Mouse (Mus musculus): Measurements from ENCODE around the gene Agk. TPM values are rescaled to one million over a fixed set of nuclear protein-coding genes. Genes with fewer than 3 reads are reported as not detected.
A peak's percentile ranks its signal among the peaks of the same experiment; 100 is the strongest.

Gene Agk
- polyA plus RNA-seq, 1 experiment from 2014 or later = 32.0 TPM

DNA sequence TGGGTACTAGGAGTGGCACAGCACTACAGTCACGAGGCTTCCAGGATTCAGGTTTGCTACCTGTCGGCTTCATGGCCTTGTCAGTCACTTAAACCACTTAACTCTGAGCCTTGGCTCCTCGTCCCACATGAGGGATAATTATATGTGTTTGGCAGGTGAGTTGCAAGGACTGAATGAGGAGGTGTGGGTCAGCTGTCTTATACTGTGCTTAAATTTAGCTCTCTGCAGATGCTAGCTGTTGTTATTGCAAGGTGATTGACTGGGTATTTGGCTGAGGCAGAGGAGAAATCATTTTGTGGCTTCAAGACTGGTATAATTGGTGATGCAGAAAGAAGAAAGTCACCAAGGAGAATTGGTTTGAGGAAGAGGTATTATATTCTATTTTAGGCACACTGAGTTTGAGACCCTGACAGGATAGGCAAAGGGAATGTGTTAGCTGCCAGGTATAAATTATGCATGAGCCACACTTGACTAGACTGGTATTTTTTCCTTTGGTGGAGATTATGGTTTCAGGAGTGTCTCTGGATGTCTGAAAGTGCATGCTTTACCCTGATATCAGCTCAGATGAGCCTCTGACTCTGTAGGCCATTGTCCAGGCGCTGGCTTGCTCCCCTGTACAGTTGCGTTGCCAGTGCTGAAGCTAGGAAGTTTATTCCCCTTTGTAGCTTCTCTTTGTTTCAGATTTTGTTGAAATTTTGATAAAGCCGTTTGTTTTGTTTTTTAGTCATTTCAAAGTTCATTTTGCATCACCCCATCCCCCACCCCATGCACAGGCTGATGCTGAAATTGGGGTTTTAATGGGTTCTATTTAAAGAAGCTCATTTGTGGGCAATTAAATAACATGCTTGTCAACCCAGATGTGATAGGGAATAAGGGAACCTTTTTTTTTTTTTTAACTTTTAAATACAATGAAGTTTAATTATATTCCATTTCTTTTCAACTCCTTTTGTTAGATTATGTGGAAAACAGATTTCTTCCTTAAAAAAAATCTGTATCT lies 12.1 kb downstream of the Agk start:
- 93% methylated on average over 6 of the region's 6 CpGs for WGBS
- TF ChIP-seq CTCF (IDR thresholded peaks at IDR 0.05; ENCODE audit: low read depth) = no peak
- ATAC-seq (replicated peaks; ENCODE audit: low FRiP score, low read depth) = no peak

DNA sequence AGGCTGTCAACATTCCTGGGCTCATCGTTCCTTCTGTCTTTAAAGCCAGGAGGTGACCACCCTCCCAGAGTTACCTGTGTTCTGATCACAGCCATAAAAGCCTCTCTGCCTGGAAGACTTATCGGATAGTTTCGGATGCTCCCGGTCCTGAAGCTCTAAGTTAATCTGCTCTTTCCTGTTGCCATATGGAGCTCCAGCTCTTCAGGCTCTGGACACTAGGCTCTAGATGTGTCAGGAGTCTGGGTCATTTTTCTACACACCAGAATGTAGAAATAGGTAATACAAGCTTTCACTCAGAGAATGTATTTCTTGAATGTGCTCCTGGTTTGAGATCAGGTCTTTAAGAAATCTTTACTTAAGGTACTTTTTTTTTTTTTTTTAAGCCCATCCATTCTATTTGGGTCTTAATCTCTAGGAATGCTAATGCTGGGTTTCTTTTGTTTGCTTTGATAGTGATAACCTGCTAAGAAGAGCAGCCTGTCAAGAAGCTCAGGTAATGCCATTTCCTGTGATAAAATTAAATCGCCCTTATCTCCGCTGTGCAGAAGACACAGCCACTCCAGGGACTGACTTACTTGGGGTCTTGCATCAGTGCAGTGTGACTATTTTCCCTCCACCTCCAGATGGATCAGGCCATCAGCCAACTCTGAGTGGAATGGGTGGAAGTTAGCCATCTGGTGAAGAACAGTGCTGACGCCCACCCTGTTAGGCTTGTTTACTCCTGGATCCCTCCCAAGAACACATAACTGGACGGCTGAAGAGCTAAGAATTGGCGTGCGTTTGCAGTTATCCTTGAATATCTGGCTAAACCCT lies 22.2 kb downstream of the Agk start:
- peak; percentile 51 for DNase-seq (ENCODE audit: low spot score)
- Histone ChIP-seq H3K9me3 (replicated peaks; ENCODE audit: low read length) (no peaks in the 10 kb centered on the region), H3K27ac (no peak overlapping the region), H3K4me1 (replicated peaks; ENCODE audit: insufficient read depth, low read length) (no peaks in the 10 kb centered on the region), H3K4me3 (replicated peaks; ENCODE audit: low read depth, low read length) (no peak overlapping the region), H3K4me2 (ENCODE audit: low read length) (no peak overlapping the region), H3K27me3 (ENCODE audit: insufficient read depth, low read length) (no peaks in the 10 kb centered on the region), H3K9ac (ENCODE audit: low read depth, low read length) (no peak overlapping the region), H3K36me3 (ENCODE audit: insufficient read depth, low read length) (no peaks in the 10 kb centered on the region)
- ATAC-seq (replicated peaks; ENCODE audit: low FRiP score, low read depth) = no peak
- TF ChIP-seq CTCF (IDR thresholded peaks at IDR 0.05; ENCODE audit: low read depth) = no peak
- 72% methylated on average over 10 of the region's 10 CpGs for WGBS

More for the DNA sequence above, 12.1 kb downstream of the Agk start:
- no peak overlapping the region for H3K4me3 ChIP-seq (replicated peaks; ENCODE audit: low read depth, low read length)
- no peak overlapping the region for H3K27ac ChIP-seq
- no peak overlapping the region for H3K9ac ChIP-seq (ENCODE audit: low read depth, low read length)
- H3K27me3 ChIP-seq (ENCODE audit: insufficient read depth, low read length) = no peaks in the 10 kb centered on the region
- H3K4me1 ChIP-seq (replicated peaks; ENCODE audit: insufficient read depth, low read length) = no peaks in the 10 kb centered on the region
- peaks cover 20% of the 10 kb centered on the region; the same call in 1 of the 2 replicates for H3K36me3 ChIP-seq (ENCODE audit: insufficient read depth, low read length)
- H3K4me2 ChIP-seq (ENCODE audit: low read length) = no peak overlapping the region
- no peaks in the 10 kb centered on the region for H3K9me3 ChIP-seq (replicated peaks; ENCODE audit: low read length)
- no peak for DNase-seq (ENCODE audit: low spot score)

DNA sequence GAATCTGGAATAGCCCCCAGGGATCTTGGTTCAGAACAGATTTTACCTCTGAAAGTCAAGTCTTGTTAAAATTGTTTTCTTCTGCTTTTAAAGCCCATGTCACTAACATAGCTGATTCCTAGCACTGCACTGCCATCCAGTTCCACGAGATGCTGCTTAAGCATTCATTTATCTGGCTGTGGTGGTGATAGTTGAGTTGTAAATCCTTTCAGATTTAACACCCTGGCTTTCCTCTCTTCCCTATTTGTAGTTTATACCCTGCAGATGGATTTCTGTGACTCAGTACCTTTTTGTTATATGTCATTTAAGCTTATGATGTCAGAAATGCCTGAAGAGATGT lies 22.8 kb downstream of the Agk start:
- ATAC-seq (replicated peaks; ENCODE audit: low FRiP score, low read depth) (no peak), DNase-seq (ENCODE audit: low spot score) (no peak)
- WGBS = 58% methylated on average over 1 of the region's 1 CpGs
- Histone ChIP-seq H3K9me3 (replicated peaks; ENCODE audit: low read length) (no peaks in the 10 kb centered on the region), H3K4me3 (replicated peaks; ENCODE audit: low read depth, low read length) (no peak overlapping the region), H3K27me3 (ENCODE audit: insufficient read depth, low read length) (no peaks in the 10 kb centered on the region), H3K4me2 (ENCODE audit: low read length) (no peak overlapping the region), H3K36me3 (ENCODE audit: insufficient read depth, low read length) (peaks cover 3% of the 10 kb centered on the region; the same call in 1 of the 2 replicates), H3K9ac (ENCODE audit: low read depth, low read length) (no peak overlapping the region), H3K27ac (no peak overlapping the region), H3K4me1 (replicated peaks; ENCODE audit: insufficient read depth, low read length) (no peaks in the 10 kb centered on the region)
- TF ChIP-seq CTCF (IDR thresholded peaks at IDR 0.05; ENCODE audit: low read depth) = no peak

DNA sequence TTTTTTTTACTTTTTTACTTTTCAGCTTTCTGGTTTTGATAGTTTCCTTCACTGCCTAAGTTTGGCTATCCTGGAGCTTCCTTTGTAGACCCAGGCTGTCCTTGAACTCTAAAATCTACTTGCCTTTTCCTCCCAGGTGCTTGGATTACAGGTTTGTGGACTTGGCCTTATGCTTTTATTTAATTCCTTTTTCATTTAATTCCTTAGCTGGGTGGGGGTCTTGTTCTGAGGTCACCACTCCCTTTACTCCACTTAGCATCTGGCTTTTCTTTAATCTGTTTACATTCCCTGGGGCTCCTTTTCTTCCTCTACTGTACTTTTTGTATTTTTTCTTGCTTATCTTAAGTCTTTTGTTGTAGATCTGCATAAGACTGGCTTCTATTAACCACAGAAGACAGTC lies 25.1 kb downstream of the Agk start:
- DNase-seq (ENCODE audit: low spot score) (no peak), ATAC-seq (replicated peaks; ENCODE audit: low FRiP score, low read depth) (no peak)
- H3K4me3 ChIP-seq (replicated peaks; ENCODE audit: low read depth, low read length) = no peak overlapping the region
- no peak for TF ChIP-seq CTCF (IDR thresholded peaks at IDR 0.05; ENCODE audit: low read depth)
- no peak overlapping the region for H3K9ac ChIP-seq (ENCODE audit: low read depth, low read length)
- H3K27me3 ChIP-seq (ENCODE audit: insufficient read depth, low read length) = no peaks in the 10 kb centered on the region
- no peak overlapping the region for H3K27ac ChIP-seq
- no peaks in the 10 kb centered on the region for H3K9me3 ChIP-seq (replicated peaks; ENCODE audit: low read length)
- H3K36me3 ChIP-seq (ENCODE audit: insufficient read depth, low read length) = peaks cover 3% of the 10 kb centered on the region; the same call in 1 of the 2 replicates
- no peak overlapping the region for H3K4me2 ChIP-seq (ENCODE audit: low read length)
- H3K4me1 ChIP-seq (replicated peaks; ENCODE audit: insufficient read depth, low read length) = no peaks in the 10 kb centered on the region

DNA sequence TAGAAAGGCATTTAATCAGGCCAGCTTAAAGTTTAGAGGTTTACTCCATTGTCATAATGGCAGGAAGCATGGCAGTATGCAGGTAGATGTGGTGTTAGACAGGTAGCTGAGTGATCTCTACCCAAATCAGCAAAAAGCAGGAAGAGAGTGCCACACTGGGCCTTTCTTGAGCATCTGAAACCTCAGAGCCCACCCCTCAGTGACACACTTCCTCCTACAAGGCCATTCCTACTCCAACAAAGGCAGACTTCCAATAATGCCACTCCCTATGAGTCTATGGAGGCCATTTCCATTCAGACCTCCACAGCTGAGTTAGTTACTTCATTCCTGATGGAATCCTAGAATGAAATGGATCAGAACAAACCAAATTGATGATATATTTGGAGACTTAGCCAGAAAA lies 25.9 kb downstream of the Agk start:
- H3K9ac ChIP-seq (ENCODE audit: low read depth, low read length) = no peak overlapping the region
- ATAC-seq (replicated peaks; ENCODE audit: low FRiP score, low read depth) (no peak), DNase-seq (ENCODE audit: low spot score) (no peak)
- H3K27me3 ChIP-seq (ENCODE audit: insufficient read depth, low read length) = no peaks in the 10 kb centered on the region
- H3K9me3 ChIP-seq (replicated peaks; ENCODE audit: low read length) = no peaks in the 10 kb centered on the region
- no peaks in the 10 kb centered on the region for H3K4me1 ChIP-seq (replicated peaks; ENCODE audit: insufficient read depth, low read length)
- TF ChIP-seq CTCF (IDR thresholded peaks at IDR 0.05; ENCODE audit: low read depth) = no peak
- H3K4me3 ChIP-seq (replicated peaks; ENCODE audit: low read depth, low read length) = no peak overlapping the region
- no peak overlapping the region for H3K4me2 ChIP-seq (ENCODE audit: low read length)
- peaks cover 3% of the 10 kb centered on the region; the same call in 1 of the 2 replicates for H3K36me3 ChIP-seq (ENCODE audit: insufficient read depth, low read length)
- H3K27ac ChIP-seq = no peak overlapping the region

DNA sequence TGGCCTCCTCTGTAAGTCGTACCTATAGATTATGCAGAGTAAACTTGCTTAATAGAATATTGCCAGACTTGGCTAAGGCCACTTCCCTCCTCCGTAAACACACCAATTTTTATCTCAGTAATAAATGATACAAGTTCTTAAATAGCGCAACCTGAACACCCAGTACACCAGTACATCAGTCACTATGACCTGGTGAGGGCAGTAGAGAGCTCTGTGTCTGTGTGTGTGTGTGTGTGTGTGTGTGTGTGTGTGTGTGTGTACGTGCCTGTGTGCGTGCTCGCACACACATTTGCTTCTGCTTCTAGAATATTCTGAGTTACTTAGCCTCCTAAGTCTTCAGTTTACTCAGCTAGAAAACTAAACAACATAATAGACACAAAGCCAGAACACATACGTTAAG lies 28.4 kb downstream of the Agk start:
- DNase-seq (ENCODE audit: low spot score) = no peak
- Histone ChIP-seq H3K36me3 (ENCODE audit: insufficient read depth, low read length) (peaks cover 3% of the 10 kb centered on the region; the same call in 1 of the 2 replicates), H3K4me2 (ENCODE audit: low read length) (no peak overlapping the region), H3K4me3 (replicated peaks; ENCODE audit: low read depth, low read length) (no peak overlapping the region), H3K9me3 (replicated peaks; ENCODE audit: low read length) (no peaks in the 10 kb centered on the region), H3K27me3 (ENCODE audit: insufficient read depth, low read length) (no peaks in the 10 kb centered on the region), H3K4me1 (replicated peaks; ENCODE audit: insufficient read depth, low read length) (no peaks in the 10 kb centered on the region), H3K27ac (no peak overlapping the region), H3K9ac (ENCODE audit: low read depth, low read length) (no peak overlapping the region)
- ATAC-seq (replicated peaks; ENCODE audit: low FRiP score, low read depth) = no peak
- 92% methylated on average over 7 of the region's 7 CpGs for WGBS
- peak; percentile 32 for TF ChIP-seq CTCF (IDR thresholded peaks at IDR 0.05; ENCODE audit: low read depth)
